Mouse (Mus musculus) heart, adult 8-10 months (tissue): ENCODE measurements around the gene Ppp1r35. TPM values are rescaled to one million over a fixed set of nuclear protein-coding genes. Genes with fewer than 3 reads are reported as not detected.
"Not testable (repeated sequence)": the region's sequence is repeated elsewhere in the genome, so short reads cannot be mapped to it uniquely, and the experiment has no call there.

Experiments used
- DNase-seq: peaks from one replicate; pipeline ENCODE4 v3.0.0; 2022; ENCODE audit warnings: low spot score
- total RNA-seq, 4 experiments: library from RNA; stranded (reverse); gene quantifications; 2 replicates each; pipeline ENCODE4 v1.2.4; 2022

Ppp1r35 gene
- total RNA-seq: 10 to 100 TPM in 1 of 4 experiments, 1 to 10 TPM in 3; 7.9 to 12.7 (median 8.6) TPM

DNA sequence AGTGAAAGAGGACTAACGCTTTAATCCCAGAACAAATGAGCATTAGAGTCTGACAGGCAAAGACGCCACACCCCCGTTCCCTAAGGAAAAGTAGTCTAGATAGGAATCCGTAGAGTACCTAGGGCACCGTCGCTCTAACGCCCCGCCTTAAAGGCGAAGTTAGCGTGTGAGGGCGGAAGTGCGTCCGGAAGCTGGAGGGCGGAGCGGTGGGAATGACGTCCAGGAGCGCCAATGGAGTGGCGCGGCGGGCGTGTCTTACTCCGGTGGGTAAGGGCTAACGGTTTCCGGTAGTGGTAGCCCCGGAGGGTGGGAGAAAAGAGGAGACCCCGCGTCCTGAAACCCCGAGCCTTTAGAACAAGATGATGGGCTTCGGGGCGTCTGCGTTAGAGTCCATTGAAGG is at the start of gene Ppp1r35:
Gene Ppp1r35, plus strand, starts transcription at position 215 of the 400 bp plus-strand sequence.
- peak; percentile 96 for DNase-seq

- no peak for DNase-seq
Observed at GRCm38 (mm10) chr5:137733638-137734288, 44.9 kb upstream of the Ppp1r35 start.

DNA sequence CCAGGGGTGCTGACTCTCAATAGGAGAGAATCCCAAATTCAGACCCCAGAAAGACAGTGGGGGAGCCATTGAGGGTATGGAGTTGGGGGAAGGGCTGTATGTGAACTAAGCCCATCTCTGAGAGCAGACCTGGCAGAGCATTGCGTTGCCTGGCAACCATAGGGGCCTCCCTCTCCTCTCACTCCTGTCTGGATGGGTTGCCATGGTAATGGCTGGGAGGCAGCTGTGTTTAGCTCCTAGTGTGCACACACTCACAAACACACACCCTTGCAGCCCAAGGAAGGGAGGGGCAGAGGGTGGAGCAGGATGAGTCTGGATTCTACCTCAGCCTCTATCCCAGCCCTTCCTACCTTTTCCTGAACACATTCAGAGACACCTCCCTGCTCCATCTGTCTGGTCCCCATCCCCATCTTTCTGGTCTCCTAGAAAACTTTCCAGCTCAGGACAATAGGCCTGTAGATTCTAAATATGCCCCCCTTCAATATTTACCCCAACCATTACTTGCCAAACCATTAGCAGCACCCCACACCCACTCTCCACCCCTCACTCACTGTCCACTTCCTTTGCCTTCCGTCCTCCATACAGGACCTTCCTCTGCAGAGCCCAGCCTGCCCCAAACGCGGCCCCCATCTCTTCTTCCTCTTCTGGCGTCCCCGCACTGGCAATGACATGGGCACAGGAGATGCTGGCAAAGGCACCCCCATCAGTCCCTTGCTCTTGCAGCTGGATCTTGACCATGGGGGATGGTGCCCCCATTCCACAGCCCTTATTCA is 44.2 kb upstream of the Ppp1r35 start:
- DNase-seq: no peak

- no peak for DNase-seq
Observed at GRCm38 (mm10) chr5:137737400-137737940, 41.2 kb upstream of the Ppp1r35 start.

- no peak for DNase-seq
Observed at GRCm38 (mm10) chr5:137738516-137738915, 40.1 kb upstream of the Ppp1r35 start.

- DNase-seq: no peak
Observed at GRCm38 (mm10) chr5:137739471-137739870, 39.2 kb upstream of the Ppp1r35 start.

DNA sequence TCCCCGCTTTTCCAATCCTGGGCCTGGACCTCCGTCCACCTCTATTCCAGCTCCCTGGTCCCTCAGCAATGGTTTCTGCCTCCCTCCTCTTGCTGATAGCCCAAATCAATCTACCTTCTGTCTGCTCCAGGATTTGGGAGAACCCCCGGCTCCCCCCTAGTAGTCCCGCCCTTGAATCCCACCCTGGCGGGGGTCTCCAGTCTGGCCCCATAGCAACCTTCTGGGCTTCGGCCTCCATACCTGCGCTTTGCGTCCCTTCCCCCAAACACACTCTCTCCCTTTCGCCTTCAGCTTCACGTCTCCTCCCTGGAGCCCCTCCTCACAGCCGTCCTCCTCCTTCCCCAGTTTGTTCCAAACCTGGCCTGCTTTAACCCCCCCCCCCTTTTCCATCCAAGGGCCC is 38.1 kb upstream of the Ppp1r35 start:
- DNase-seq: no peak

DNA sequence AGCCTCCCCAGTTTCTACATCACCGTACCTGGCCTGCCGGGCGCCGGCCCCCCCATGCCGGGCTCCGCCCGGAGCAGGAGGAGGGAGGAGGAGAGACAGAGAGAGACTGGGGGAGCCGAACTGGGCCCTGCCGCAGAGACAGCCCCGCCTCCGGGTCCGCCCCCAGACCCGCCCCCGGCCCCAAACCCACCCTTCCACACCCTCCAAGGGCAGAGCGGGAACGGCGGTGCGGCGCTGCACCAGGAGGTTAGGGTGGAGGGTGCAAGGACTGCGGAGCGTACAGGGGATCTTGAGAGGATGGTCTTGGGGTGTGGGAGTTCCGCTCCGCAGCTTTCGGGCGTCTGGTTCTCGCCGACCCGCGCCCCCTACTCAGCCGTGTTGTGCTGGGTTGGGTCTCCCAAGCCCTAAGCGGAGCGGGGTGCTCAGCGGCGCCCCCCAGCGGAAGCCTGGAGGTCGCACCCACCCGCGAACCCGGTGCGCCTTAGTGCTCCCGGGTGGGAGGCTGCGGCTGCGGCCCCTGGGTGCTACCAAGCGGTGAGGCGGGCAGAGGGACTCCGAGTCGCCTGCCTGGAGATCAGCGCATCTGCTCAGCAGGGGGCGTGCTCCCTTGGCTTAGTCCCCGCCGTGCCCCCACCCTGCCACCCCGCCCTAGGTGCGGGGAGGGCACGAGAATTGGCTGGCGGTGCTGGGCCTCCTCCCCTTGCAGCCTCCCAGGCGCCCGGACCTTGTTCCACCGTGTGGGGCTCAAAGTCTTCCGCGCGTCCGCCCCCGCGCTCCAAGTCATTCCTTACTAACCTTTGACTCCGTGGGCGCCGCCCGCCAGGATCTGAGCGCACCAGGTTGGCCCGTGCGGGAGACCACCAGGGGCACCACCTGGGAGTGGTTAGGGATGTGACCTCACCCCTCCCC is 37.4 kb upstream of the Ppp1r35 start, which contains the start of gene Nyap1:
Gene Nyap1, minus strand, starts transcription at position 585 of the 909 bp plus-strand sequence.
- DNase-seq: no peak

- no peak for DNase-seq
Observed at GRCm38 (mm10) chr5:137742048-137742447, 36.6 kb upstream of the Ppp1r35 start.

DNA sequence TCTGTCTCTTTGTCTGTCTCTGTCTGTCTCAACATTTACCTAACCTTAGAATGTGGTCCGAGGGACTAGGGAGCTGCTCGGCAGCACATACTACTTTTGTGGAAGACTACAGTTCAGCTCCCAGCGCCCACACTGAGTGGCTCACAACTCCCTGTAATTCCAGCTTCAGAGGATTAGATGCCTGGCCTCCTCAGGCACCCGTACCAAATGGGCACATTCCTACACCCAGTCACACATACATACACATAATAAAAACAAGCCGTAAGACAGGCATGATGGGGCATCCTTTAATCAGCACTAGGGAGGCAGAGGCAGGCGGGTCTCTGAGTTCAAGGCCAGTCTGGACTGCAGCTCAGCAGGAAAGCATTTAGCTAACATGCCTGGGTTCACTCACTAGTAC is 35.8 kb upstream of the Ppp1r35 start:
- no peak for DNase-seq

- no peak for DNase-seq
Observed at GRCm38 (mm10) chr5:137744197-137744596, 34.5 kb upstream of the Ppp1r35 start.

DNA sequence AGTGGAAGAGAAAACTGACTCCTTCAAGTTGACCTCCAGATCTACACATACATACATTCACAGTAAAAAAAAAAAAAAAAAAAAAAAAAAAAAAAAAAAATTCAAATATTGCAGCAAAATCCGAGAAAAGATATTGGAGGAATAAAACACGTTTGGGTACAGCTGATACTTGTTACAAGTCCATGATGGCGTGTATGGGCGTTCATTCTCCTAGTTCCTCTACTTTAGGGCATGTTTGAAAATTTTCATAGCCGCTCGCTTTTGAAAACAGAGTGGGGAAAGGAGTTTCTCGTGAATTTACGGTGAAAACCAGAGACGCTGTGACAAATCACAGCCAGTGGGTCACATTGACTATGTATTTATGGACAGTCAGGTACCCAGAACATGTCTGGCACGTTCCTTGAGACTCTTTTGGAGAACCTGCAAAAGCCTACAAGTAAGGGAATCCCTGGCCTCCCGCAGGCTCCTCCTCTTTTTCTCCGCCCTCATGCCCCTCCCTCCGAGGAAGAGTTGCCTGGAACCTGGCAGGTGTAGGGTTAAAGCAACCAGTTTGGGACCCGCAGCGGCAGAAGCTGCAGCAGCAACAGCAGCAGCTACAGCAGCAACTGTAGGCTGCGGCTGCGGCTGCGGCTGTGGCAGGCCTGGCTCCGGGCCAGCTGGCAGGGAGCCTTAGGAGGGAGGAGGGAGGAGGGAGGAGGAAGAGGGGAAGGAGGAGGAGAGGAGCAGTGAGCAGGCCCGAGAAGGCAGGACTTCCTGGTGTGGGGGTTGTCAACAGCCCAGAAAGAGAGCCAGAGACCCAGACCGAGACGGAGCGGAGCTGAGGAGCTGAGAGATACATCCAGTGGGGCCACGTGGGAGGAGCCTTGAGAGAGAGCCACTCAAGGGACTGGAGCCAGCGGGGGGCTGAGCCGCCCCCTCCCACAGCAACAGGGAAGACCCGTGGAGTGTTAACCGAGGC is 33.2 kb upstream of the Ppp1r35 start, which contains the start of gene Tsc22d4:
Gene Tsc22d4, plus strand, starts transcription at position 517 of the 958 bp plus-strand sequence.
- peak; percentile 94 for DNase-seq

- DNase-seq: no peak
Observed at GRCm38 (mm10) chr5:137746282-137746850, 32.3 kb upstream of the Ppp1r35 start.

DNA sequence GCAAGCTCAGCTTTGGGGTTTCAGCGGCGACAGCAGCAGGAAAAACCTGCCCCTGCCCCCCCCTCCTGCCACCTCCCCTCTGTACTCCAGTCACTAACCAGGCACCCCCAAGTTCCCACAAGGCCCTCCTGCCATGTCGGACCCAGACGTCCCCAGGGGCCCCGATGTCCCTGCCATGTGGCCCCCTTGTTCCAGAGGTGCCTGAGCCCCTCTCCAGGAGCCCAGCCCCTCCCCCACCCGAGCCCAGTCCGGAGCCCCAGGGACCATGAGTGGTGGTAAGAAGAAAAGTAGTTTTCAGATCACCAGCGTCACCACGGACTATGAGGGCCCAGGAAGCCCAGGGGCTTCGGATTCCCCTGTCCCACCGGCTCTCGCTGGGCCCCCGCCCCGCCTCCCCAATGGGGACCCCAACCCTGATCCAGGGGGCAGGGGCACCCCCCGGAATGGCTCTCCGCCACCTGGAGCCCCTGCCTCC is 31.8 kb upstream of the Ppp1r35 start:
- DNase-seq: no peak

DNA sequence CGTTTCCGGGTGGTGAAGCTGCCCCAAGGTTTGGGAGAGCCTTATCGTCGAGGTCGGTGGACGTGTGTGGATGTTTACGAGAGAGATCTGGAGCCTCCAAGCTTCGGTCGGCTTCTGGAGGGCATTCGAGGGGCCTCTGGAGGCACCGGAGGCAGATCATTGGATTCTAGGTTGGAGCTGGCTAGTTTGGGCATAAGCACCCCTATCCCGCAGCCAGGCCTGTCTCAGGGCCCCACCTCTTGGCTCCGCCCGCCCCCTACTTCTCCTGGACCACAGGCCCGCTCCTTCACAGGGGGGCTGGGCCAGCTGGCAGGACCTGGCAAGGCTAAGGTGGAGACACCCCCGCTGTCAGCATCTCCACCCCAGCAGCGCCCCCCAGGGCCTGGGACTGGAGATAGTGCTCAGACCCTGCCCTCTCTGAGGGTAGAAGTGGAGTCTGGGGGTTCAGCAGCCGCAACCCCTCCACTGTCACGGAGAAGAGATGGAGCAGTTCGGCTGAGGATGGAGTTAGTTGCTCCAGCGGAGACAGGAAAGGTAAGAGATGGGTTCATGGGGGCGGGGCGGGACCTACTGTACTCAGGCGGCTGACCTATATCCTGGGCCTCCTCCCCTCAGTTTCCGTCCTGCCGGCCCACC is 31.2 kb upstream of the Ppp1r35 start:
- no peak for DNase-seq

- no peak for DNase-seq
Observed at GRCm38 (mm10) chr5:137748130-137748770, 30.4 kb upstream of the Ppp1r35 start.

DNA sequence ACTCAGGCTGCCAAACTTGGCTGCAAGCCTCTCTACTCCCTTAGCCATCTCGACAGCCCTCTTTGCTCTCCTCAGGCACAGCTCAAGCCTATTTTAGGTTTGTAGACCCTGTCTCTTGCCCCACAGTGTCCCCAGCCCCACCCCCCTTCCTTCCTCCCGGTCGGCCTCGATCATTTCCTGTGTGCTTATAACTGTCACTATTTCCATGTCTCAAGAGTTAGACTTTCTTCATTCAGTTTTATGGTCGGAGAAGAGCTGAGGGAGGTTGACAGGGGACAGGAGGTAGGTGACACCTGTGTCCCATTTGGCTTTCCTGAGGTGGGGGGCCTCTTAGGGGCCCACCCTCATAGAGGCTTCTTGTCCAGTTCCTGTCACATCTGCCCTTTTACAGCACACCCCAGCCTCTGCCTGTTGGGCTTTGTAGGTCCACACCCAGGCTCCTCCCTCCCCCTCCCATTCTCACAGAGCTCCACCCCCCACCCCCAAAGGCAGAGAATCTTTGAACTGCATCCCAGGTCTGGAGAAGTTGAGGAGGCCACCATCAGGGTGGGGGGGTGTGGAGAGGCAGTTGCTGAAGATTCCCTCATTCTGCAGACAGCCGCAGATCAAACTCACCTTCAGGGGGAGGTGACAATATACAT is 29.3 kb upstream of the Ppp1r35 start:
- no peak for DNase-seq

- not testable (repeated sequence) for DNase-seq
Observed at GRCm38 (mm10) chr5:137750212-137750611, 28.4 kb upstream of the Ppp1r35 start.
